Mouse (Mus musculus): ENCODE measurements around the gene Gdpd5. TPM values are rescaled to one million over a fixed set of nuclear protein-coding genes. Genes with fewer than 3 reads are reported as not detected.

The Gdpd5 gene
- total and polyA plus RNA-seq, 2 experiments, result 0.28 to 1.7 TPM

- Histone ChIP-seq H3K36me3 (ENCODE audit: control insufficient read depth, insufficient read depth, low read length) (peaks cover 44% of the 10 kb centered on the region), H3K79me2 (ENCODE audit: control insufficient read depth, insufficient read depth, low read length) (peaks cover 15% of the 10 kb centered on the region; the same call in 1 of the 2 replicates), H3K4me3 (ENCODE audit: insufficient read depth, low read depth, low read length) (peak overlapping the region; percentile 58), H3K9ac (ENCODE audit: low read depth, low read length) (peak overlapping the region; percentile 86), H3K27me3 (ENCODE audit: control insufficient read depth, insufficient read depth, low read length) (no peaks in the 10 kb centered on the region), H3K27ac (replicated peaks; ENCODE audit: insufficient read depth, low read depth, low read length) (peak overlapping the region; percentile 22; the same call in 1 of the 2 replicates), H3K4me1 (ENCODE audit: control insufficient read depth, insufficient read depth, low read length) (peaks cover 16% of the 10 kb centered on the region)
- TF ChIP-seq POLR2A (IDR thresholded peaks at IDR 0.05; ENCODE audit: extremely low read depth, insufficient read depth, low read length) (no peak), CTCF (IDR thresholded peaks at IDR 0.05; ENCODE audit: low read depth, low read length) (no peak)
- under 1% methylated on average over 6 of the region's 6 CpGs for WGBS
- DNase-seq (ENCODE audit: extremely low read depth, low read depth, low spot score), result no peak
These were observed 101.4 kb downstream of the Gdpd5 start for GRCm38 (mm10) chr7:99482637-99483036.

GRCm38 (mm10) chr7:99483271-99483923 is 102.2 kb downstream of the Gdpd5 start, which contains the start of gene Rps3:
Rps3 (minus strand) TSS chr7:99483738.
- Histone ChIP-seq H3K36me3 (ENCODE audit: control insufficient read depth, insufficient read depth, low read length) (peaks cover 37% of the 10 kb centered on the region), H3K4me3 (ENCODE audit: insufficient read depth, low read depth, low read length) (peak within 1 kb of the TSS; percentile 58), H3K27me3 (ENCODE audit: control insufficient read depth, insufficient read depth, low read length) (no peaks in the 10 kb centered on the region), H3K9ac (ENCODE audit: low read depth, low read length) (peak within 1 kb of the TSS; percentile 86), H3K79me2 (ENCODE audit: control insufficient read depth, insufficient read depth, low read length) (peaks cover 15% of the 10 kb centered on the region; the same call in 1 of the 2 replicates), H3K4me1 (ENCODE audit: control insufficient read depth, insufficient read depth, low read length) (peaks cover 16% of the 10 kb centered on the region), H3K27ac (replicated peaks; ENCODE audit: insufficient read depth, low read depth, low read length) (peak within 1 kb of the TSS; percentile 23)
- DNase-seq (ENCODE audit: extremely low read depth, low read depth, low spot score), result peak; percentile 98
- TF ChIP-seq CTCF (IDR thresholded peaks at IDR 0.05; ENCODE audit: low read depth, low read length), result no peak
- peak; percentile 87 for TF ChIP-seq POLR2A (IDR thresholded peaks at IDR 0.05; ENCODE audit: extremely low read depth, insufficient read depth, low read length)
- under 1% methylated on average over 45 of the region's 45 CpGs for WGBS

DNA sequence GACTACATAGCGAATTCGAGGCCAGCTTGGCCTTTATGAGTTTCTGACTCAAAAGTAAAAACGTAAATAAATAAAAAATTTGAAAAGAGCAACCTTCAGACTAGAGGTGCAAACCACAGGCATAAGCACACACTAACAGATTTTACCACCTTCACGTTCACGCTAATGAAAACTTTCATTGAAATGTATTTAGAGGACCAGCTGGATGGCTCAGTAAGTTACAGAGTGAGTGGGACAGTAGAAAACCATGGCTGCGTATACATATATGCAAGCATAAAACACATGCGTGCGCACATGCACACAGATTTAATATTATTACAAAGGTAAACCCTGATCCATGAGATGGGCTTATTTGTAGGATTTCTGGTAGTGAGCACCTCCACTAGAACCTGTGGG is 102.7 kb downstream of the Gdpd5 start:
- Histone ChIP-seq H3K9ac (ENCODE audit: low read depth, low read length) (no peak overlapping the region), H3K36me3 (ENCODE audit: control insufficient read depth, insufficient read depth, low read length) (peaks cover 31% of the 10 kb centered on the region), H3K27ac (replicated peaks; ENCODE audit: insufficient read depth, low read depth, low read length) (no peak overlapping the region; the same call in 1 of the 2 replicates), H3K27me3 (ENCODE audit: control insufficient read depth, insufficient read depth, low read length) (no peaks in the 10 kb centered on the region), H3K79me2 (ENCODE audit: control insufficient read depth, insufficient read depth, low read length) (peaks cover 15% of the 10 kb centered on the region; the same call in 1 of the 2 replicates), H3K4me1 (ENCODE audit: control insufficient read depth, insufficient read depth, low read length) (peaks cover 16% of the 10 kb centered on the region), H3K4me3 (ENCODE audit: insufficient read depth, low read depth, low read length) (no peak overlapping the region)
- TF ChIP-seq POLR2A (IDR thresholded peaks at IDR 0.05; ENCODE audit: extremely low read depth, insufficient read depth, low read length) (no peak), CTCF (IDR thresholded peaks at IDR 0.05; ENCODE audit: low read depth, low read length) (no peak)
- no peak for DNase-seq (ENCODE audit: extremely low read depth, low read depth, low spot score)
- WGBS, result 44% methylated on average over 8 of the region's 8 CpGs

GRCm38 (mm10) chr7:99484679-99485078 is 103.5 kb downstream of the Gdpd5 start:
- TF ChIP-seq POLR2A (IDR thresholded peaks at IDR 0.05; ENCODE audit: extremely low read depth, insufficient read depth, low read length), result no peak
- no peak for TF ChIP-seq CTCF (IDR thresholded peaks at IDR 0.05; ENCODE audit: low read depth, low read length)
- Histone ChIP-seq H3K9ac (ENCODE audit: low read depth, low read length) (no peak overlapping the region), H3K36me3 (ENCODE audit: control insufficient read depth, insufficient read depth, low read length) (peaks cover 25% of the 10 kb centered on the region), H3K27me3 (ENCODE audit: control insufficient read depth, insufficient read depth, low read length) (no peaks in the 10 kb centered on the region), H3K27ac (replicated peaks; ENCODE audit: insufficient read depth, low read depth, low read length) (peak overlapping the region; percentile 38; the same call in 1 of the 2 replicates), H3K79me2 (ENCODE audit: control insufficient read depth, insufficient read depth, low read length) (peaks cover 15% of the 10 kb centered on the region; the same call in 1 of the 2 replicates), H3K4me1 (ENCODE audit: control insufficient read depth, insufficient read depth, low read length) (peaks cover 16% of the 10 kb centered on the region), H3K4me3 (ENCODE audit: insufficient read depth, low read depth, low read length) (no peak overlapping the region)
- WGBS, result 82% methylated on average over 1 of the region's 1 CpGs
- no peak for DNase-seq (ENCODE audit: extremely low read depth, low read depth, low spot score)

- WGBS, result 76% methylated on average over 5 of the region's 5 CpGs
- Histone ChIP-seq H3K36me3 (ENCODE audit: control insufficient read depth, insufficient read depth, low read length) (no peaks in the 10 kb centered on the region), H3K79me2 (ENCODE audit: control insufficient read depth, insufficient read depth, low read length) (no peaks in the 10 kb centered on the region), H3K4me3 (ENCODE audit: insufficient read depth, low read depth, low read length) (no peak overlapping the region), H3K9ac (ENCODE audit: low read depth, low read length) (no peak overlapping the region), H3K27me3 (ENCODE audit: control insufficient read depth, insufficient read depth, low read length) (no peaks in the 10 kb centered on the region), H3K4me1 (ENCODE audit: control insufficient read depth, insufficient read depth, low read length) (no peaks in the 10 kb centered on the region), H3K27ac (replicated peaks; ENCODE audit: insufficient read depth, low read depth, low read length) (no peak overlapping the region)
- DNase-seq (ENCODE audit: extremely low read depth, low read depth, low spot score), result no peak
- TF ChIP-seq CTCF (IDR thresholded peaks at IDR 0.05; ENCODE audit: low read depth, low read length) (no peak), POLR2A (IDR thresholded peaks at IDR 0.05; ENCODE audit: extremely low read depth, insufficient read depth, low read length) (no peak)
These were observed 108.5 kb downstream of the Gdpd5 start for GRCm38 (mm10) chr7:99489708-99490107.

DNA sequence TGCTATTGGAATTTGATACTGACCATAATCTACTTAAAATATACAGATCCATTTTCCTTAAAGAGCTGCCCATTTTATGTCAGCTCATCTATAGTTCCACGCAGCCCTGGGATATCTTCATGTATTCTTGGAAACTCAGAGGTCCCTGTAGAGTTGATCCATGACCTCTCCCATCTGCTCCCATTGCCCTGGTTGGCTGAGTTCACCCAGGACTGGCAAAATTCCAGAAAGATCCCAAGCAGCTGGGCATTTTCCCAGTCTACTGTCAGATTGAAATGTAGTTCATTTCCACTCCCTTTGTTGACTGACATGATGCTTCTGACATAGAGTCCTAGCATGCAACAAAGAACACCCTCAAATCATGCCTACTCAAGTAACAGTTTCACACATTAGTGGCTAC is 117.9 kb downstream of the Gdpd5 start:
- no peak for DNase-seq (ENCODE audit: extremely low read depth, low read depth, low spot score)
- Histone ChIP-seq H3K27me3 (ENCODE audit: control insufficient read depth, insufficient read depth, low read length) (no peaks in the 10 kb centered on the region), H3K79me2 (ENCODE audit: control insufficient read depth, insufficient read depth, low read length) (no peaks in the 10 kb centered on the region), H3K4me1 (ENCODE audit: control insufficient read depth, insufficient read depth, low read length) (no peaks in the 10 kb centered on the region), H3K27ac (replicated peaks; ENCODE audit: insufficient read depth, low read depth, low read length) (no peak overlapping the region), H3K4me3 (ENCODE audit: insufficient read depth, low read depth, low read length) (no peak overlapping the region), H3K9ac (ENCODE audit: low read depth, low read length) (no peak overlapping the region), H3K36me3 (ENCODE audit: control insufficient read depth, insufficient read depth, low read length) (no peaks in the 10 kb centered on the region)
- no peak for TF ChIP-seq CTCF (IDR thresholded peaks at IDR 0.05; ENCODE audit: low read depth, low read length)
- TF ChIP-seq POLR2A (IDR thresholded peaks at IDR 0.05; ENCODE audit: extremely low read depth, insufficient read depth, low read length), result no peak
- WGBS, result 31% methylated on average over 1 of the region's 1 CpGs
